Mouse (Mus musculus) CD4-positive, CD25-positive, alpha-beta regulatory T cell, adult 4 months (primary cell): ENCODE results near the gene Abi3bp. TPM values are rescaled to one million over a fixed set of nuclear protein-coding genes. Genes with fewer than 3 reads are reported as not detected.

Source experiments
- ATAC-seq: one replicate; pipeline ENCODE4 v1.8.0; 2017
- polyA plus RNA-seq, 2 experiments: library from polyadenylated mRNA; unstranded; fragments of 100-300 nt; shearing (Covaris generic); gene quantifications; one replicate each; pipeline ENCODE4 v1.2.1; 2017

The Abi3bp gene
- polyA plus RNA-seq, 2 experiments from 2014 or later: 0.09 to 0.20 TPM

DNA sequence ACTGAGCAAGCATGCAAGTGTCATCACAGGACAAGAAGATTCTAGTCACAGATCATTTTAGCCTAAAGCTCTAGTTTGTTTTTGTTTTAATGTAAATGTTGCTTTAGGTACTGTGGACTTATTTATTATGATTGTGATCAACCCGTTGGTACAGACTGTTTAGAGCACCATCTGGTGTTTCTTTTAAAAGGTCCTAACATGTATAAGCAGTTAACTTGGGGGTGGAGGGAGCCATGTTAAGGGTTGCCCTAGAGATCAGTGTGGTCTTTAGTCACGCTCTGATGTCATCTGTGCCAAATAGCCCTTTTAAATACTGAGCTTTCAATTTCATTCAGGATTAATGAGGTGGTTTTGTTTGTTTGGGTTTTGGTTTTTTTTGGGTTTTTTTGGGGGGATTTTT is 218.8 kb downstream of the Abi3bp start:
- ATAC-seq: no peak

DNA sequence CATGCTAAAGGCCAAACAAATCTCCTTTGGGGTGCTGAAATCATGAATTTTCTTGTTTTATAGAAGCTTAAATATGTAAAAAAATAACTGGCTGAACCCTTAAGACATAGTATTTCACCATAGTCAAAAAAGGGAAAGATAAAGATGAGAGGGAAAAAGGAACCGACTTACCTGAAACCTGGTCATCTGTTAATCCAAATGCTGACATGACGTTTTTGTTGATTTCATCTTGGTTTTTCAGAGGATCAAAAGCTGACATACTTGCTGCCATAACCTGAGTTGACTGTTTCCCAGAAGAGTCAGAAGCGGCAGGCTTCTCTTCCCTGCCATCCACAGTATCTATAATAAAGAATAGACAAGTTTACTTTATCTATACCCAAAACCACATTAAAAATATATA is 223.2 kb downstream of the Abi3bp start:
- ATAC-seq: no peak

DNA sequence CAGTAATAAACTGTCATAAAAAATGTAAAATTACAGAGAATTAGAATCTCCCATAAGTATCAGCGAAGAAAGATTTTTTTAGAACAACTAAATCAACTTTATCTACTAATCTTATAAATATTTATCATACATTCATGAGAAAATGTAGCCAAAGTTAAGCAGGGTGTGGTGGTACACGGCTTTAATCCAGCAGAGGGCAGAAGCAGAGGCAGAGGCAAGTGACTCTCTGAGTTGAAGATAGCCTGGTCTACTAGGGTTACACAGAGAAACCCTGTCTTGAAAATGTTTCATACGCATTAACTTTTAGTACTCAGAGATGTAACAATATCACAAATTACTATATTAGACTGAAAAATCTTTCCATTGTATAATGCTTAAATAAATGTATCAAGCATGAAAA is 228.1 kb downstream of the Abi3bp start:
- no peak for ATAC-seq

DNA sequence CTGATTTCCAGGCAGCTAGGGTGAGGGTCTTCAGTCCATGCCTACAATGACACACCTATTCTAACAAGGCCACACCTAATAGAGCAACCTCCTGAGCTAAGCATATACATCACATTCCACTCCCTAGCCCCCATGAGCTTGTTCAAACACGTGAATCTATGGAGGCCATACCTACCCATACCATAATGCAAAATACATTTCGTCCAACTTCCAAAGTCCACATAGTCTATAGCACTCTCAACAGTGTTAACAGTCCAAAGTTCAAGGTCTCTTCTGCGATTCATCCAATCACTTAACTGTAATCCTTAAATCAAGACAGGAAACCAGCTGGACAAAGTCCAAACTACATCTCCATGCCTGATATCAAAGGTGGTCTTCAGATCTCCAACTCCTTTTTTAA is 232.4 kb downstream of the Abi3bp start:
- ATAC-seq: no peak

DNA sequence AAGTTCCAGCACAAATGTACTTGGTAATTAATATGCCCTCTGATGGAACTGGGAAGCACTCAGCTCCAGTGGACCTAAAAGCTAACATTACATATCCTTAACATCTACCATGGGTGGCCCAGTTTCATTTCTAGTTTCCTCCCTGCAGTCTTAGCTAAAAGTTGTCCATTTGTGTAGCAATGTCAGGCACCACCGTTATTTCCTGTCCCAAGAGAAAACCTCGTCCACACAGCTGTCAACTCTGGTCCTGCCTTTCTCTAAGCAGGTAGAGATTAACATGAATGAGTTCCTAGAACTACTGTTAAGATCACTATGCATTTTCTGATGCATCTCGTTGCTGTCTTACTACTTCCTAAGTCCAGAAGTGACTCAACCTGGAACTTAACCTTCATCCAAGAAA is 237.9 kb downstream of the Abi3bp start:
- ATAC-seq: no peak

DNA sequence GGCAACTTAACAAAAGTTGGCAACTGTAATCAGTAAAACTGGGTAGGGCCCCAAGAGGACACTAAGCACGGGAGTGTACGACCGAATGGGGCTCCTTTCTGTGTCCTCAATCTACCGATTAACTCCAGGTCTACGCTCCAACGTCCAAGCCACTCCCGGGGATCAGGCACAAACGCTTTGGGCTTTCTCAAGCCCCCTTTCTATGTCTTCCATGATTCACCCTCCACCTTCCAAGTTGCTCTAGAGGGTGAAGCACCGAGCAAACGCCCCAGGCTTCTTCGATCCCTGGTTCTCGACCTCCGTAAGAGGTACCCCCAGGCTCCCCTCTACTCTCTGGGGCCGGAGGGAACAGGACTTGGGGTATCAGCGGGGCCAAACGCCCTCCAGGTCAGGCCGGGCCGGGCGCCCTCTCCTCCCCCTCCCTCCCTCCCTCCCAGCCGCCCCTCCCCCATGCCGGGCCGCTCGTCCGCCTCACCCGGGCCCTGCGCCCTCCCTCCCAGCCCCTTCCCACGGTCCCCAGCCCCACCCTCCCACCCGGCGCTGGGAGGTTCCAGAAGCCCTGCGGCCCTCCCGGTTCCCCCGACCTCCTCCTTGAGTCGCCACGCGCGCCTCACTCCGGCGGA is 239.0 kb downstream of the Abi3bp start:
- ATAC-seq: no peak

DNA sequence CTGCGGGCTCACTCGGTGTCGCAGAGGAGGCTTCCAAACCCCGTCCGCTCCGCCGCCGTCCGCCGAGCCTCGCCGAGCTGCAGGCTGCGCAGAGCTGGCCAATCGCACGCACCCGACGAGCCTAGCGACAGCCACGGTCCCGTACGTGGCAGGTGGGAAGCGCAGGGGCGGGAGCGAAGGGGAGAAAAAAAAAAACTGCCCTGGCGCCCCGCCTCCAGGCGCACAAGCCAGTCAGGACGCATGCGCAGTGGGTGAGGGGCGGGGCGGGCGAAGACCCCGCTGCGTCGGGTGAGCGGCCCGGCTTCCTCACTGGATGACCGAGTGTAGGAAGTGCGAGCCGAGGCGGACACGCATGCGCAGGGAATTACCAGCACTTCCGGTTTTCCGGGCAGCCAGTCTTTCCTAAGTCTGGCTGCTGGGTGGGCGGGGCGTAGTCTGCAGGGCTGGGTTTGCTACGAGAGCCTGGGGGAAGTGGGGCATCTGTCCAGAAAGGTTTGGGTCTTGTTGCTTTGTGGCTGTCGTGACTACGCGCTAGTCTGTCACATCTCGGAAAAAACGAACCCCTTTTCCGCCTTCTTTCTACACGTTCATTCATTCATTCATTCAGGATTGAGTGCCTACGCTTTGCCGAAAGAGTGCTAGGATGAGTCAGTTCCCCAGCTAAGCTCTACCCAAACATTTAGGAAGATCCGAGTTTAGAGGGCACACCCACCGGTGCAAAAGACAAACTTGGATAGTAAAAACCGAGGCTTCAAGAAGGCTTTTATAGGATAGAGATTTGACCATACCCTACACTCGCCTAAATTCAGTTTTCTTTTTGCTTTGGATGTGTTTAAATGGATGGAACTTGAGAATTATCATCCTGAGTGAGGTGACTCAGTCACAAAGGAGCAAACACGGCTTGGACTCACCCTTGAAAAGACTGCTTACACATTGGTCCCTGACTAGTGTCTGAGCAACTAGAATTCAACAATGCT is 239.8 kb downstream of the Abi3bp start, which contains the start of gene Tfg:
Tfg (minus strand) TSS at position 227 of the 977 bp plus-strand sequence.
- peak; percentile 85 for ATAC-seq

DNA sequence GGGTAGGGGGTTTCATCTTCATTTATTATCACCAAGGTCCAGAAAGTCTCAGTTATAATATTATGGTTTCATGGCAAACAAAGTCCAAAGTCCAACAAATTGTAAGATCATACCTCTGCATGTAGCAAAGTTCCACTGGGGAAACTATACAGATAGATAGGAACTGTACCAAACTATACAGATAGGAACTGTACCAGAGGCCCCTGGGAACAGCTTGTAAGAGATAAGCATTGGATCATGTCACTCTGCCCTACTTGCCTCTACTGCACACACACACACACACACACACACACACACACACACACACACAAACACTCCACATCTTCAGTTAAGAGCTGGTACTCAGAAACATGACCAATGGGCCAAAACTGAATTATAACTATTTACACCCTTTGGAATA is 241.4 kb downstream of the Abi3bp start:
- ATAC-seq: no peak

DNA sequence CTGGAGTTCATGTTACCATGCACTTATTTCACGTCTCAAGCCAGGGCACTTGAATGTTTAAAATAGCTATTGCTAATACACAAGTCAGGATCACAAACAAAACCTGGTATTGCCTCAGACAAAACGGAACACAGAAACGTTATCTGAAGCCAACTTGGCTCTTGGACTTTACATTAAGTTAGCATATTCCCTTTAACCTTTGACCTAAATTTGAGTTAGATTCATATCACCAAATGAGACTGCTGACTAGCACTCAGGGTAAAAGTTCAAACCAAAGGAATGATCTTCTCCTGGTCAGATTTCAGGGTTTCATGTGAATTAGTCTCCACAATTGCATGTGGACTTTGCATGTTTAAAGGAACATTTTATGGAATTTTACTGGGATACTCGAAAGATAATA is 244.7 kb downstream of the Abi3bp start:
- no peak for ATAC-seq

DNA sequence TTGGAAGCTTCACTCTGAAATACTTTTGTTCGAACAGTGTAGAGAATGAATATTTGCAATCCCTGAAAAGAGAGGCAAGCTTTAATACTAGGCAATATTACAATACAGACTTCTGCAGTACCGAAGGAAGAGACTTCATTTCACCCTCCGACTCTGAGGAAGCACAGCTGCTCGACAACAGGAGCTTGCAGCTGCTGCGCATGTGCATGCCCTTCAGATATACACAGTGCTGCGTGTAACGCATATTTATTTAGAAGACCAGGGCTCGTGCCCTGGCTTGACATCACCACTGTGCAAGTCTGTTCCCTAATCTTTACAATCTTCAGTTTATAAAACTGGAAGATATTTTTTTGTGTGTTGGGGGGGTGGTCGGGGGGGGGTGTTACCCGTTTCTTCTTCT is 247.2 kb downstream of the Abi3bp start:
- ATAC-seq: no peak

DNA sequence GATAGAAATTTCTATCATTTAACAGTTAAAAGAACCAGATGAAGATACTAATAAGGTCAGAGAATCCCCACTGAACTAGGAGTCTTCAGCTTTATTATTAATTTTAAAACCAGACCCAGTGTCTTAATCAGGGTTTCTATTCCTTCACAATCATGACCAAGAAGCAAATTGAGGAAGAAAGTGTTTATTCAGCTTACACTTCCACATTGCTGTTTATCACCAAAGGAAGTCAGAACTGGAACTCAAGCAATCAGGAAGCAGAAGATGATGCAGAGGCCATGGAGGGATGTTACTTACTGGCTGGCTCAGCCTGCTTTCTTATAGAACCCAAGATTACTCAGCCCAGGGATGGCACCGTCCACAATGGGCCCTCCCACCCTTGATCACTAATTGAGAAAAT is 251.4 kb downstream of the Abi3bp start:
- ATAC-seq: no peak

Other genes with a start within 250 kb of the Abi3bp start
- 10 to 100 TPM; 60.7 to 63.2 TPM for gene Tfg, start 239.6 kb downstream of the Abi3bp start, polyA plus RNA-seq